Mouse (Mus musculus): ENCODE measurements around the gene Gm11634. TPM values are rescaled to one million over a fixed set of nuclear protein-coding genes. Genes with fewer than 3 reads are reported as not detected.

The Gm11634 gene
- polyA plus RNA-seq, 1 experiment = not detected

GRCm38 (mm10) chr11:101617849-101618248 is 18.8 kb upstream of the Gm11634 start:
- Histone ChIP-seq H3K27me3 (ENCODE audit: control insufficient read depth, insufficient read depth, insufficient read length) (no peaks in the 10 kb centered on the region), H3ac (ENCODE audit: control insufficient read depth, insufficient read length) (no peak overlapping the region), H3K4me3 (no peak overlapping the region), H3K36me3 (ENCODE audit: control insufficient read depth, insufficient read depth) (no peaks in the 10 kb centered on the region), H3K4me2 (ENCODE audit: low read depth) (no peak overlapping the region), H3K79me2 (ENCODE audit: control insufficient read depth, insufficient read depth) (no peaks in the 10 kb centered on the region)
- TF ChIP-seq POLR2A (IDR thresholded peaks at IDR 0.05; ENCODE audit: insufficient read length, low read depth) (no peak), USF1 (IDR thresholded peaks at IDR 0.05; ENCODE audit: low read depth) (no peak), E2F4 (IDR thresholded peaks at IDR 0.05; ENCODE audit: insufficient read depth) (no peak)

GRCm38 (mm10) chr11:101616948-101617767 is 18.1 kb upstream of the Gm11634 start:
- TF ChIP-seq TCF3 (IDR thresholded peaks at IDR 0.05; ENCODE audit: insufficient read length, low read depth) (no peak), SRF (IDR thresholded peaks at IDR 0.05; ENCODE audit: control insufficient read depth, insufficient read length, low read depth) (no peak), TCF12 (IDR thresholded peaks at IDR 0.05; ENCODE audit: insufficient read depth, poor library complexity, severe bottlenecking) (no peak), POLR2A (IDR thresholded peaks at IDR 0.05; ENCODE audit: insufficient read length, low read depth) (no peak), USF1 (IDR thresholded peaks at IDR 0.05; ENCODE audit: low read depth) (no peak), E2F4 (IDR thresholded peaks at IDR 0.05; ENCODE audit: insufficient read depth) (no peak), POLR2AphosphoS2 (IDR thresholded peaks at IDR 0.05; ENCODE audit: insufficient read length, low read depth) (no peak), CEBPB (IDR thresholded peaks at IDR 0.05; ENCODE audit: insufficient read depth, poor library complexity, severe bottlenecking) (no peak), MYOD1 (IDR thresholded peaks at IDR 0.05; ENCODE audit: control insufficient read depth in 1 of 3, insufficient read length in 2 of 3, low read depth in 2 of 3) (no peak), REST (IDR thresholded peaks at IDR 0.05; ENCODE audit: insufficient read depth, insufficient read length) (no peak), MYOG (IDR thresholded peaks at IDR 0.05; ENCODE audit: control insufficient read depth in 1 of 3, insufficient read depth in 1 of 3, insufficient read length in 2 of 3, low read depth in 2 of 3) (no peak)
- Histone ChIP-seq H3K4me3 (no peak overlapping the region), H3K4me2 (ENCODE audit: low read depth) (no peak overlapping the region), H3K36me3 (ENCODE audit: control insufficient read depth, insufficient read depth) (no peaks in the 10 kb centered on the region), H3ac (ENCODE audit: control insufficient read depth, insufficient read length) (no peak overlapping the region), H3K79me2 (ENCODE audit: control insufficient read depth, insufficient read depth) (no peaks in the 10 kb centered on the region), H3K27me3 (ENCODE audit: control insufficient read depth, insufficient read depth, insufficient read length) (no peaks in the 10 kb centered on the region)

GRCm38 (mm10) chr11:101616104-101616503 is 17.0 kb upstream of the Gm11634 start:
- H3K36me3 ChIP-seq (ENCODE audit: control insufficient read depth, insufficient read depth) = no peaks in the 10 kb centered on the region
- H3K4me3 ChIP-seq = no peak overlapping the region
- no peak overlapping the region for H3ac ChIP-seq (ENCODE audit: control insufficient read depth, insufficient read length)
- H3K27me3 ChIP-seq (ENCODE audit: control insufficient read depth, insufficient read depth, insufficient read length) = no peaks in the 10 kb centered on the region
- no peaks in the 10 kb centered on the region for H3K79me2 ChIP-seq (ENCODE audit: control insufficient read depth, insufficient read depth)
- no peak overlapping the region for H3K4me2 ChIP-seq (ENCODE audit: low read depth)
- no peak for TF ChIP-seq TCF12 (IDR thresholded peaks at IDR 0.05; ENCODE audit: insufficient read depth, poor library complexity, severe bottlenecking)
- TF ChIP-seq MYOG (IDR thresholded peaks at IDR 0.05; ENCODE audit: control insufficient read depth in 1 of 3, insufficient read depth in 1 of 3, insufficient read length in 2 of 3, low read depth in 2 of 3) = no peak
- no peak for TF ChIP-seq E2F4 (IDR thresholded peaks at IDR 0.05; ENCODE audit: insufficient read depth)
- no peak for TF ChIP-seq CEBPB (IDR thresholded peaks at IDR 0.05; ENCODE audit: insufficient read depth, poor library complexity, severe bottlenecking)
- TF ChIP-seq POLR2AphosphoS2 (IDR thresholded peaks at IDR 0.05; ENCODE audit: insufficient read length, low read depth) = no peak
- TF ChIP-seq MYOD1 (IDR thresholded peaks at IDR 0.05; ENCODE audit: control insufficient read depth in 1 of 3, insufficient read length in 2 of 3, low read depth in 2 of 3) = no peak
- TF ChIP-seq POLR2A (IDR thresholded peaks at IDR 0.05; ENCODE audit: insufficient read length, low read depth) = no peak
- TF ChIP-seq TCF3 (IDR thresholded peaks at IDR 0.05; ENCODE audit: insufficient read length, low read depth) = no peak
- no peak for TF ChIP-seq MAX (IDR thresholded peaks at IDR 0.05; ENCODE audit: low read depth)
- TF ChIP-seq SRF (IDR thresholded peaks at IDR 0.05; ENCODE audit: control insufficient read depth, insufficient read length, low read depth) = no peak
- no peak for TF ChIP-seq USF1 (IDR thresholded peaks at IDR 0.05; ENCODE audit: low read depth)
- no peak for TF ChIP-seq REST (IDR thresholded peaks at IDR 0.05; ENCODE audit: insufficient read depth, insufficient read length)

GRCm38 (mm10) chr11:101615380-101615779 is 16.3 kb upstream of the Gm11634 start:
- H3K4me2 ChIP-seq (ENCODE audit: low read depth) = no peak overlapping the region
- H3K27me3 ChIP-seq (ENCODE audit: control insufficient read depth, insufficient read depth, insufficient read length) = no peaks in the 10 kb centered on the region
- TF ChIP-seq REST (IDR thresholded peaks at IDR 0.05; ENCODE audit: insufficient read depth, insufficient read length) = no peak
- no peak for TF ChIP-seq MYOG (IDR thresholded peaks at IDR 0.05; ENCODE audit: control insufficient read depth in 1 of 3, insufficient read depth in 1 of 3, insufficient read length in 2 of 3, low read depth in 2 of 3)
- TF ChIP-seq TCF12 (IDR thresholded peaks at IDR 0.05; ENCODE audit: insufficient read depth, poor library complexity, severe bottlenecking) = no peak
- no peak for TF ChIP-seq MYOD1 (IDR thresholded peaks at IDR 0.05; ENCODE audit: control insufficient read depth in 1 of 3, insufficient read length in 2 of 3, low read depth in 2 of 3)
- TF ChIP-seq POLR2AphosphoS2 (IDR thresholded peaks at IDR 0.05; ENCODE audit: insufficient read length, low read depth) = no peak
- no peak for TF ChIP-seq SRF (IDR thresholded peaks at IDR 0.05; ENCODE audit: control insufficient read depth, insufficient read length, low read depth)
- no peak for TF ChIP-seq MAX (IDR thresholded peaks at IDR 0.05; ENCODE audit: low read depth)
- TF ChIP-seq USF1 (IDR thresholded peaks at IDR 0.05; ENCODE audit: low read depth) = no peak
- no peak for TF ChIP-seq TCF3 (IDR thresholded peaks at IDR 0.05; ENCODE audit: insufficient read length, low read depth)
- H3K4me3 ChIP-seq = no peak overlapping the region
- no peaks in the 10 kb centered on the region for H3K36me3 ChIP-seq (ENCODE audit: control insufficient read depth, insufficient read depth)
- H3ac ChIP-seq (ENCODE audit: control insufficient read depth, insufficient read length) = no peak overlapping the region
- no peaks in the 10 kb centered on the region for H3K79me2 ChIP-seq (ENCODE audit: control insufficient read depth, insufficient read depth)

GRCm38 (mm10) chr11:101614116-101614515 is 15.1 kb upstream of the Gm11634 start:
- TF ChIP-seq TCF12 (IDR thresholded peaks at IDR 0.05; ENCODE audit: insufficient read depth, poor library complexity, severe bottlenecking) (no peak), USF1 (IDR thresholded peaks at IDR 0.05; ENCODE audit: low read depth) (no peak), E2F4 (IDR thresholded peaks at IDR 0.05; ENCODE audit: insufficient read depth) (no peak), POLR2AphosphoS2 (IDR thresholded peaks at IDR 0.05; ENCODE audit: insufficient read length, low read depth) (no peak), CEBPB (IDR thresholded peaks at IDR 0.05; ENCODE audit: insufficient read depth, poor library complexity, severe bottlenecking) (no peak), SRF (IDR thresholded peaks at IDR 0.05; ENCODE audit: control insufficient read depth, insufficient read length, low read depth) (no peak), MYOD1 (IDR thresholded peaks at IDR 0.05; ENCODE audit: control insufficient read depth in 1 of 3, insufficient read length in 2 of 3, low read depth in 2 of 3) (no peak), MAX (IDR thresholded peaks at IDR 0.05; ENCODE audit: low read depth) (no peak), TCF3 (IDR thresholded peaks at IDR 0.05; ENCODE audit: insufficient read length, low read depth) (no peak), REST (IDR thresholded peaks at IDR 0.05; ENCODE audit: insufficient read depth, insufficient read length) (no peak)
- Histone ChIP-seq H3ac (ENCODE audit: control insufficient read depth, insufficient read length) (no peak overlapping the region), H3K27me3 (ENCODE audit: control insufficient read depth, insufficient read depth, insufficient read length) (no peaks in the 10 kb centered on the region), H3K36me3 (ENCODE audit: control insufficient read depth, insufficient read depth) (no peaks in the 10 kb centered on the region), H3K79me2 (ENCODE audit: control insufficient read depth, insufficient read depth) (no peaks in the 10 kb centered on the region), H3K4me2 (ENCODE audit: low read depth) (no peak overlapping the region), H3K4me3 (no peak overlapping the region)

Data from myocyte (in vitro differentiated cells).